Mouse (Mus musculus): ENCODE data around the gene Ccdc13. TPM values are rescaled to one million over a fixed set of nuclear protein-coding genes. Genes with fewer than 3 reads are reported as not detected.

The Ccdc13 gene
- total RNA-seq, 4 experiments from 2014 or later = 0.15 TPM; not detected in 3

DNA sequence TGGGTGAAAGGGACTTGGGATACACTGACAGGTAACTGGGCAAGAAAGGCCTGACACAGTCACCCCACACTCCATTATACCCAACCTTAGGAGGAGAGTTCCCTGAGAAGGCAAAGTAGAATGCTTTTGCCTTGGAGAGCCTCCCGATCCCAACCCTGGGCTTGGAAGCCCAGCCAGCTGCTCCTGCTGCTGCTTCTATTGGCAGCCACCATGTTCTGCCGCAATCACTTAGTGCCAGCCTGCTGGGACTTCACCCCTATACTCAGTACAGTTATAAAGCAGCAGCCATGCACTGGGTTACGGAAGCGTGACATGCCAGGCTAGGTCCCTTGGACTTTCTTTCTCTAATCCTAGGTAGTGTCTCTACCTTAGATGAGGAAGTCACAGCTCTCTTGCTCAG is 7.9 kb upstream of the Ccdc13 start:
- no peak for DNase-seq (ENCODE audit: low spot score in 2 of 2)

DNA sequence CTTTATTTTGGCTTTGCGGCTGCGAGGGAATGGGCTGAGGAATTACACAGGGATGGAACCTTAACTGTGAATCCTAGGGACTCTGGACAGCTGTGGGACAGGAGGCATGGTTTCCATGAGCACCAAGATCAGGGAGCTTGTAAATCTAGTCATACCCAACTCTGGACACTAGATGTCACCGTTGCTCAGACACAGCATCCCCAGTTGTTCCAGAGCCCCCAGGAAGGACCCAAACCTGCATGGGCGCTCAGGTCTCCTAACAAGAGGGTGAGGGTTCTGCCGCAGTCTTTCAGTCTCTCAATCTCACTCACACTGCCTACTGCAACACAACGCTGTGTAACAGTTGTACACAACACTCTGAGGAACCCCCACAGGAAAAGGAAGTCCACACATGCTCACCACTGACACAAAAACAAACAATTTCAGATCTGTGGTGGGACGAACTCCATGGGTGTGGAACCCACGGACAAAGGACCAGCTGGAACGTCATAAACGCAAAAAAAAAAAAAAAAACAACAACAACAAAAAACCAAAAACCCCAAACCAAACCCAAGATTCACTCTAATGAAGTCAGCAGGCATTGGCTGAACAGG is 7.4 kb upstream of the Ccdc13 start:
- no peak for DNase-seq (ENCODE audit: low spot score in 2 of 2)

DNA sequence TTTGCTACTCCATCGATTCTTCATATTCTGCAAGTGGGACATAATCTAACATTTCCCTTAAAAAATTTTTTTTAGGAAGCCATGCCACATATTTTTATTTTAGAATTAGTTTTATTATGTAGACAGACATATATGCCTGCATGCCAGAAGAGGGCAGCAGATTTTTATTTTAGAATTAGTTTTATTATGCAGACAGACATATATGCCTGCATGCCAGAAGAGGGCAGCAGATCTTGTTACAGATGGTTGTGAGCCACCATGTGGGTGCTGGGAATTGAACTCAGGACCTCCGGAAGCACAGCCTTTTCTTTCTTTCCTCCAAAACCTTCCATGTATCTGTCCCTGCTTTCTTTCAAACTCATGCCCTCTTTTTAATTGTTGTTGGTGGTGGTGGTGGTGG is 3.7 kb upstream of the Ccdc13 start:
- no peak for DNase-seq (ENCODE audit: low spot score in 2 of 2)

DNA sequence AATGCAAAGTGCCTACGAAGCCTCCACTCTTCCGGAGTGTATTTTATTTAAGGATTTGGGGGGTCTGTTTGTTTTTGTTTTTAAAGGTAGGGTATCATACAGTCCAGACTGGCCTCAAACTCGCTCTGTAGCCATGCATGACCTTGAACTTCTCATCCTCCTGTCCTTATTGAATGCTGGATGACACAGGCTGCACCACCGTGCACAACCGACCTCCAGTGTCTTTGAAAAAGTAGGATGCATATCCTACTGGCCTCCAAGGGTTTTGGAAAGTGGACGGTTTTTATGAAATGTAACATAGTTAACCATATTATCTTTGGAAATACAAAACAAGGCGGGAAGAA is 333 bp upstream of the Ccdc13 start:
- no peak for DNase-seq (ENCODE audit: low spot score in 2 of 2)

DNA sequence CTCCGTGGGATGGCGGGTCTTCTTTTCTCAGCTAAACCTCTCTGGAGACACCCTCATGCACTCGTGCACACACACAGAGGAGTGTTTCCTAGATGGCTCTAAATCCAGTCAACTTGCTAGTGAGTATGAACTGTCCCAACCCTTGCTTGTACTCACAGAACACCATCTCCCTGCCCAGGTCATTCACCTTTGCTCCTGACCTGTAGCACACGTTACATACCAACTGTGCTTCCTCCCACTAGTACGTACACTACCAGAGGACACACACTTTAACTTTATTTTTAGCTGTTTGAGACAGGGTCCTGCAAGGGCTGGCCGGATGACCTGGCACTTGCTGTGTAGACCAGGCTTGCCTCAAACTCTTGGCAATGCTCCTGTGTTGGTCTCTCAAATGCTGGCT is 1.3 kb downstream of the Ccdc13 start:
- no peak for DNase-seq (ENCODE audit: low spot score in 2 of 2)

DNA sequence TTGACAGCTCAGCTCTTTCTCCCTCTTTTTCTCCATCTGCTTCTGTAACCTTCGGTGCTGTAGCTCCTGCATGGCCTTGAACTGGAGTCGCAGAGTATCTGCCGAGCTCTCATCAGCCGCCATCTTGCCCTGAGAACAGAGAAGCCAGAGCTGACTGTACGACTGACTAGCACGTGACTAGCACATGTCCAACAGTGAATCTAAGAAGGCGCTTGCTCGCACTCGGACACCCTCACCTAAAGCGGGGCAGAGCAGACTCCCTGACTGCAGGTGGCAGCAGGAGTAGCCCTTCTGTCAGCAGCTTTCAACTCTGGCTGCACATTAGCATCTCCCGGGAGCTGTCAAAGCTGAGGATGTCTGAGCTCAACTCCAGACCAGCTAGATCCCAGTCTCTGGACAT is 5.4 kb downstream of the Ccdc13 start:
- DNase-seq (ENCODE audit: low spot score in 2 of 2) = no peak

DNA sequence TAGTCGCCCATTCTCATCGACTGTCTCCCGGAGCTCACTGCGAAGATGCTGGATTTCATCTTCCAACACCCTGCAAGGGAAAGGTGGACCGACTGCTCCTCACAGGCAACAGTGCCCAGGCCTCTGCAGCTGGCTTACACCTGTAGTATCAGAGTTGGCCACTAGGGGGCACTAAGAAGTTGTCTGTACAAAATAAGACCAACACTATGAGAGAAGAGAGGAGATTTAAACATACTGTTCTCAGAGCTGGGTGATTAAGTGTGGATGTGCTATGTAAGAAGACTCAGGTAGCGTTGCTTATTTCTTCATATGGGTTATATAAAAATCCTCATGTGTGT is 8.3 kb downstream of the Ccdc13 start:
- DNase-seq (ENCODE audit: low spot score in 2 of 2) = peak; percentile 58 to 74

DNA sequence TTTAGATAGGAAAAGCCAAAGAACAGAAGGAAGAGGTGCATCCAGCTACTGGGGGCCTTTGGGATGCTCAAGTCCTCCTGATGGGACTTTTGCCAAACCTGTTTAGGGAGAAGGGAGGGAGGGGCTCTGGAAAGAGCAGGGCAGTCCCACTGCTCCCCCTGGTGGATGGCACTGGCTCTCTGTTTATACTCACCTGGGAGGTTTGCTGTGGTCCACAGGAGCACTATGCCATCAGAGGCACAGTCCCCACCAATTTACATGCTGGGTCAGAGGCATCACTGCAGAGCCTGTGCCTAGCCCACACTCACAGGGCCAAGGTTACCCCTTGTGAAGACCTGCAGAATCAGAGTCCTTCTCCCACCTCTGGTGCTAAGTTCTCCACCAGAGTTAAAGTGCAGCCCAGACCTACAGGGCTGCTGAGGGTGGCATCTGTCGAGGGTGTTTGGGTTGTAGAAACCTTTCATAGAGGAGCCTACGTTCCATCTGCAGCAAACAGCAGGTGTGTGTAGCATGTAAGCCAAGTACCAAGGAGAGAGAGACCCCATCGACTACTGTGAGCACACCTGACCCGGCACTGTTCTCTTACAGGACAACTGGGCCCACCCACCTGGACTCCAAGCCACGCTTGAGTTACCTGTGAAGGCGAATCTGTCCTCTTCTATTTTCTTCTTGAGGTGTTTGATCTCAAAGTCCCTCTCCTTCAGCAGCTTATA is 8.9 kb downstream of the Ccdc13 start:
- DNase-seq (ENCODE audit: low spot score in 2 of 2) = peak in 1 of 2 experiments; percentile 51

DNA sequence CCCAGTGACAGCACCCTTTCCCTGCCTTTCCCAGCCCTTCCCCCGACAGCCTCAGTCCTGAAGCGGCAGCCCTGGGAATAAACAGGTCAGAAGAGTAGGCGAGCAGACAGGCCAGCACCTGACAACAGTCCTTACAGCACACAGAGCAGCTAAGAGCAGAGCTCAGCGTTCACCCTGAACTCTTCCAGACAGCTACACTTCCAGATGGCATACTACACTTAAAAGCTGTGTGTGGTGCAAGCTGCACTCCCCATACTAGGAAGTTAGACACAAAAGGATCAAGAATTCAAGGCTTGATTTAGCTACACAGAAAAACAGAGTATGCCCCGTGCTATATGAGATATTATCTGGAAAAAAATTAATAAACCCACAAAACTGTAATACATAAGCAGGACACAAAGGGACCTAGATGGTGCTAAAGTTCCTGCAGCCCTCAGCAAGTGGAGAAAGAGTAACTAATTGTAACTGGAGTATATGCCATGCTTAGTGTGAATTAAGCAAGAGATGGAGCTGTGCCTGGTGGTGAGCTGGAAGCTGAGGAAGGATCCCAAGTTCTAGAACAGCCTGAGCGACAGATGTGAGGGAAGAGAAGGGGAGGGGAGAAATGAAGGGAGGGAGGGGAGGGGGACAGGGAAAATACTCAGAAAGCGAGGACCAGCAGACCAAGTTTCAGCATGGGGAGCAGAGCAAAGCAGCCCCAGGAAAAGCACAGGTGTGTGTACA is 9.8 kb downstream of the Ccdc13 start:
- no peak for DNase-seq (ENCODE audit: low spot score in 2 of 2)

DNA sequence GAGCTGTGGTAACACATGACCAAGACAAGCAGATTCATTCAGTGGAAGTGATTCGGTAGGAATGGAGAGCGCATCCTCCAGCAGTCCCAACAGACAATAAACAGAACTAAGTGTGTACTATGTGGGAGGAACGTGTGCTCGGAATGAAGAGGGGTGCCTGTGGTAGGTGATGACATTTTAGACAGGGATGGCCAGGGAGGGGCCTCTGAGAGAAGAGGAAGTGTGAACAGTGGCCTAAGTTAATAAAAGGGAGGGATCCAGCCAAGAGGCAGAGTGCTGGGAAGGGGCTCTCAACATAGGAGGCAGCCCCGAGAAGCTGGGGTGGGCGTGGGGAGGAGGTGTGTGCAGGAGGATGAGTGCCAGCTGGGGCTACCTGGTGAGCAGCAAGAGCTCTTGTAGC is 10.9 kb downstream of the Ccdc13 start:
- DNase-seq (ENCODE audit: low spot score in 2 of 2) = no peak

DNA sequence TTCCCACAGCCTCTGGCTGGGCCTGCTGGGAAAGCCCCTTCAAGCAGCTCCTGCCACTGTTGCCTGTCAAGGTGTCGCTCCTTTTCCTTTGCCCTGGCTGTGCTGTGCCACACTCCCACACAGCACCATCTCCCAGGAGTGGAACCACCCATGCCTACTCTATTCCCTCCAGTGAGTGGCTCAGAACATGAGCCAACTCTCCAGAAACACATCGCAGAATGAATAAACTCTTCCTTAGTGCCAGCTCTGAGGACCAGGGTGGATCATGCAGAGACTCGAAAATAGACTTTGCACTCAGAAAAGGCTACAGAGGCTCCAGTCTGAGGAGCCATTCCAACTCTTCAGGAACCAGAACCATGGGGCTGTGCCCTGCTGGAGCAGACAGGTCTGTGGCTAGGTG is 12.9 kb downstream of the Ccdc13 start:
- no peak for DNase-seq (ENCODE audit: low spot score in 2 of 2)

DNA sequence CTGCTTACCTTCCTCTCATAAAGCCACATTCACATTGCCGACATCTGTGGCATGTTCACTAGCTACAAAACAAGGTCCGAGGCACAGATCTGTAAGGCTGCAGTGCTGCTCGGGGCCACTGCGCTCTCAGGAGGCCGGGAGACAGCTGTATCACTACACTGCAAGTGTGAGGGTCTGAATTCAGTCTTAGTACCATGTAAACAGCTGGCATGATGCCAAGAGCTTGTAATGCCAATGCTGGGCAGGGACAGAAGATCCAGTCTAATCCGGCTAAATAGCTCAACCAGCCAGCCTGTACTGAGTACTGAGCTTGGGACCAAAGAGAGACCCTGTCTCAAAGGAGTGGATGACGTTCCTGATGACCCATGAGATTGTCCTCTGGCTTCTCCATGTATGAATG is 15.3 kb downstream of the Ccdc13 start:
- no peak for DNase-seq (ENCODE audit: low spot score in 2 of 2)

DNA sequence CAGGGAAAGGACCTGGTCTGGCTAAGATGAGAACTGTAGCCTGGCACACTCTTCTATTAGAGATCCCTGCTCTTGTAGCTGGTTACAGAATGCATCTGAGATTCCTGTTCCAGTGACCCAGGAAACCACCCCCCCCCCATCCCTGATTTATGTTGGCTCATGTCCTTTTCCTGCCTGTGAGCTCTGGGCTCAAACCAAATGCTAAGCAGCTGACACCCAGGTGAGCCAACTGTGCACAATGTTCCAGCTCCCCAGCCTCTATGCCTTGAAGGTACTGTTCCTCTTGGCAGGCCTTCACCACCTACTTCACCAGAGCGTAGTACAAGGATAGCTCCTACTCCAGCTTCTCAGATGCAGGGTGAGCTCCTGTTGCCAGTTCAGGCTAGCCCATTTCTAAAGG is 16.2 kb downstream of the Ccdc13 start:
- DNase-seq (ENCODE audit: low spot score in 2 of 2) = no peak

DNA sequence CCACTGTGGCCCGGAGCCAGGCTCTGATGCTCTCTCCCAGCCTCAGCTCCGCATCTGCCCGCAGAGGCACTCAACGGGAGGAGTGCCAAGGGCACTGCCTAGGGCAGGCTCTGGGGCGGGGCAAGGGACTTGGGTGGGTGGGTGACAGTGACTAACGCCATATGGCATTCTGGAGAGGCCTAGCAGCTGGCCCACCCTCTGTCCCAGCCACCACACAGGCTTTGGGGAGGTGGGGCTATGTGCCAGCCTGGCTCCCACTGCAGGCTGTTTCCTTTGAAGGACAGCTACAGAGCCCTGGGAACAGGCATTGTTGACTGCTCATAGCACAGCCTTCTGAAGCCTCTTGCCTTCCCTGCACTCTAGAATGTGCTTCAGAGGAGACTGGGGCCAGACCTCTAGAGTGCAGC is 16.7 kb downstream of the Ccdc13 start:
- no peak for DNase-seq (ENCODE audit: low spot score in 2 of 2)

DNA sequence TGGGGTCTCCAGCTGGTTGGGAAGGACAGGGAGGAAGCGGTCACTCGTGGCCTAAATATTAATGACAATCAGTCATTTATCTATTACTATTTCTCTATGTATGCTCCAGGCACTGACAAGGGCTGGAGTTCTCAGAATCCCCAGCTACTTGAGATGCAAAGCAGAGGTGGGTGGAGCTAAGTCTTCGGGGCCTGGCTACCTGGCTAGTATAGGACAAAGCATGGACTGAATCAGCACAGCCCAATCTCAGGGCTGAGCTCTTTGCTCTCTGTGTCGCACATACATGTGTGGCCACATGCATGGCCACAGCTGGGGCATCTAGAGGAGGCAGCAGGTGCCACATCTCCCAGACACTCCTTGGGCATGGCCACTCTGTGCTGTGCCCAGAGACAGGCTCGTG is 18.5 kb downstream of the Ccdc13 start:
- DNase-seq (ENCODE audit: low spot score in 2 of 2) = no peak

DNA sequence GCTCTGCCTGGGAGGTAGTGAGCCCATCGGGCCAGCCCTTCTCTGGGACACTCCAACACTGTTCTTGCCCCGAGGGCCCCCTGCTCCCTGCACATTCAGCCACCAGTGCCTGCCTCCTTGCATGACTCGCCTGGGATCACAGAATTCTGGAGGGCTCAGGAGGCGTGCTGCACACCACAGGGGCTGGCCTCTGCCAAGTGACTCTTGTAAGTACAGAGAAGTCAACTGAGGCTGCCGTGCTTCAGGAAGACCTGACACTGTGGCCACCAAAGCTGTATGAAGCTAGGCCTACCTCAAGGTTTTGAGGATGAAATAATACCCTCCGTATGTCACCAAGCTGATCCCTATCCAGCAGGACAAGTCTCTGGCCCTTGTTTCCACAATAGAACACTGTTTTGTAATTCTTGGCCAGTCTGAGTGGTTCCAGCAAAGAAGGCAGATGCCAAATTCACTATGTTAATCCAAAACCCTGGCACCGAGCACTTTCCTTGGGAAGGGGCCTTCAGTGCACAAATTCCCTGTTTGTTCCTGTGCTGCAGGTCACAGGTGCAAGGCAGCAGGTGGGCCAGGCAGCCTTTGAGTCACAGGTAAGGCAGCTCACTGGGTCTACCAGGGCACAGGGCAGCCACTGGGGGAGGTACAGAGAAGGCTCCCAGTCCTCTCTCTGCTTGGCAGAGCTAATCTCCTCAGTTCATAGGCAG is 19.3 kb downstream of the Ccdc13 start:
- DNase-seq (ENCODE audit: low spot score in 2 of 2) = no peak

DNA sequence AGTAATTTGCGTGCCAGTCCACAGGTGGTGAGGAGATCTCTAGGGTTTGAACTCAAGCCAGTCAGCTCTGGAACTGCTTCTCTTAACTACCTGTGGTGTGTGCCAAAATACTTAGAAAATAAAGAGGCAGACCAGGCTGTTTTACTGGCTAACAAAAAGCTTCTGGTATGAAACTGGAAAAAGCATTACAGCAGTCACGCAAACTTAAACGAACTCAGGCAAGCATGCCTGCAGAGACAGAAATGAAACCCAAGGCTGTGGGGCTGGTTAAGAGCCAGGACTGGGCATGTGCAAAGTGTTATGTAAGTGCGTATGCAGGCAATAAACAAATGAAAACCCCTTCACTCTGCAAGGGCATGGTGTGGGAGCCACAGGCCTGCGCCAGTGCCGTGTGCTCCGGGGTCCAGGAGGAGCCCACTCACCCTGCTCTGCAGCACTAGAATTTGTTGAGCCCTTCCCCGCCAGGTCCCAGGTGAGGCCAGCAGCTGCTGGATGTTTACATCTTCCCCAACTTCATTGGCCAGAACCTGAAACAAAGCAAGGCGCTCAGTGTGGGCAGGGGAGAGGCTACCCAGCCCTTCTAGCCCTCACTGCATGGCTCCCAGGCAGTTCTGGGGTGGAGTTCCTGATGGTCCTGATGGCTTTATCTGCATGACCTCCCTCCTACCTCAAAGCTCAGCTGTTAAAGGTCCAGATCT is 20.0 kb downstream of the Ccdc13 start:
- DNase-seq (ENCODE audit: low spot score in 2 of 2) = peak in 1 of 2 experiments; percentile 66

DNA sequence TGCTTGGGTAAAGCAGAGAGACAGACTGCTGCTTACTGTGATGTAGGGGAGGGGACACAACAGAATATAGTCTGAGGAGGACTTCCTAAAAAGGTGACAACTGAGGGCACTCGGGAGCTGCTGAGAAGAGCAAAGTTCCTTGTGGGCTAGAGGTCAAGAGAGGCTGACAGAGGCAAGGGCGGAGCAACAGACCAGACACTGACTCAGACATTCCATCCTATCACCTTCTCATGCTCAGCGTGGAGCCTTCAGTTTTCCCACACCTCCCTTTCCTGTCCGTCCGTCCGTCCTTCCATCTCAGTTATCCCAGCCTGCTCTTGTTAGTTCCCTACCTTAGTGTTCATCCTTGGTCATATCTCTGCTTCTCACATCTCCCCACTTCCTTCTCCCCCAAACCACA is 24.1 kb downstream of the Ccdc13 start:
- DNase-seq (ENCODE audit: low spot score in 2 of 2) = no peak

DNA sequence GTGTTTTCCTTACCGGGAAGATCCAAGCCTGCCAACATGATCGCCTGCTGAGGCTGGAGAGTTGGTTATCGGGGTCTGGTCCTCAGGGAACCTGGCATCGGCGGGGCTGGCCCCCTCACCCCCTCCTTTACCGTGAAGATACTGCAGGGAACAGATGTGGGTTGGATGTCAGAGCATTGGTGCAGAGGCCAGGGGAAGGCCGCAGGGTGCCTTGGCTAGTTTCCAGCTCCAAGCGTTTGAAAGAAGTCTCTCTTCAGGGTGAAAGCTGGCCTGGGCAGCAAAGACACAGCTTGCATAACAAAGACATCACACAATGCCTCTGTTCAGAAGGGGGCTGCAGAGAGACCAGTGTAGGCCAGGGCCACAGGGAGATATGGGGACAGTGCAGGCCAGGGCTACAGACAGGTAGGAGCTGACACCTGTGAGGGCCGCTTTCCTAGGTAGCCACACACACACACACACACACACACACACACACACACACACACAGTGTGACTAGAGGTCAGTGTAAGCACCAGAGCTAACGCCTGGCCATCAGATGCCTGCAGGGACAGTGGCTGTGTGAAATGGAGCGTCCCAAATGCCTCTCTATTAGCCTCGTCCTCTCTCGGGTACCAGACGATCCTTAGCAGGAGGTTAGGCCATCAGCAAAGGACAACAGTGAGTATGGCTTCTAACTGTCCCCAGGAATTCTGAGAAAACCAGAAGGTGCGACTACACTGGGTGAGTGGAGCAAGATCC is 29.0 kb downstream of the Ccdc13 start:
- no peak for DNase-seq (ENCODE audit: low spot score in 2 of 2)

DNA sequence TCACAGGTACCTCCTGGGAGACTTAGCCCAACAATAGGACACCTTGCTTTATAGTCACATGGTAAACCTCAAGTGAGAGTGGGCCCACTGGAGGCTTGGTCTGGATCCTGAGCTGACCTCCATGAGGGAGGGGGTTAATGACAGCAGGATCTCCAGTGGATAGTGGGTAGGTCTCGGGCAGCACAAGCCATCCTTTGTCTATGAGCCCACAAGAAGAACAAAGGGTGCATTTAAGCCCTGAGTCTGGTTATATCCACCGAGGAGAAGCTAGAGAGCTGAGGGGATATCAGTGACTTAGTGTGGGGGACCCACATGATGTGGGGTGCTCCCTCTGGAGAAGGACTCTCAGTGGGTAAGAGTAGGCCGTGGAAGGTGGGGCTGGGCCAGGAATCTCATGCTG is 30.8 kb downstream of the Ccdc13 start:
- DNase-seq (ENCODE audit: low spot score in 2 of 2) = no peak

DNA sequence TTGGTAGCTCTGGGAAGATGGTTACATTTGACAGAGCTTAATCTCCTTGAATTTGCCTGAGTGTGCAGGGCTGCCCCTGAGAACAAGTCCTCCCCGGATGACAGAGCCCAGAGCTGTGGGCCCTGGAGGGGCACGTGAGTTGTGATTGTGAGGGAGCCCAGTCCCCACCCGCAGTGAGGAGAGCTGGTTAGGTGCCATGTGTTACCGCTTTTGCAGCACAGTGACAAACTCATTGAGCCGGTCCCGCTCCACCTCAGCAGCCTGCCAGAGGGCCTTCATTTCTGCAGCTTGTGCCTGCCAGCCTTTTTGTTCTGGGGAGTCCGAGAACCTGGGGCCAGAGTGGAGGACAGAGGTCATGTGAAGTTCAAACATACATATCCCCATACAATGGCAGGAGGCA is 31.3 kb downstream of the Ccdc13 start:
- DNase-seq (ENCODE audit: low spot score in 2 of 2) = no peak

Data from gastrocnemius, adult 8-10 months (tissue).